Mouse (Mus musculus): ENCODE data around the gene Pafah1b2. TPM values are rescaled to one million over a fixed set of nuclear protein-coding genes. Genes with fewer than 3 reads are reported as not detected.
A peak's percentile ranks its signal among the peaks of the same experiment; 100 is the strongest.

Gene Pafah1b2
- polyA plus RNA-seq, 1 experiment from 2014 or later, result 177 TPM

DNA sequence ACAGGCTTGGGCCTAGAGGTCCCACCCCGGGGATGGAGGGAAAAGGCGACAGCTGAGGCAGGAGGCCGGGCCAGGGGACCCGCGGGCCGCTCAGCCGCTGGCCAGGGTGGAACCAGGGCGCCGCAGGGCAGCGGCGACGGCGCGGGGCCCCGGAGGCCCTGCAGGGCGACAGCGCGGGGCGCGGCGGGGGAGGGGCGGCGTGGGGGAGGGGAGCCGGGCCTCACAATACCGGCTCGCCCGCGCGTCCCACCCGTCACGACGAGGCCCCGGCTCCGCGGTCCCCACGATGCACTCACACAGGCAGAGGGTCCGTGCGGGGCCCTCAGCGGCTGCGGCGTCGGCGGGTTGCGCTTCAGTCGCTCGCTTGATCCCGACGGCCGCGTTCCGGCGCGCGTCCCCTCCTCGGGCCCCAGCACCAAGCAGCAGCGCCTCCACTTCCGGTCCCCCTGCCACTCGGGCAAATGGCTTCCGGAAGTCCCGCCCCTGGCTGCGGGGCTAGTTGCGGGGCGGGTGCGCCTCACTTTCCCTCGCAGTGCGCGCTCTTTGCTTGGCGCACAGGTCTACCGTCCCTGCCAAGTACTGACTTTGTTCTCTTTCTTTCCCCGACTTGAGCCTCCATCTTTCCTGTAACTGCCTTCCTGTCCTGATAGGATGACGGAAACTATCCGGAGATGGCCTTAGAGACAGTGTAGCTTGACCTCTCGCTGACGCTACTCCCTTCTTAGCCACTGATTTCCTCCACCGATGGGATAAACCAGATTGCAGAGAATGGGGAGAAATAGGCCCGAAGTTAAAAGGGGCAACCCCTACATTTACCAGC, 27.9 kb downstream of the Pafah1b2 start:
- Histone ChIP-seq H3K4me2 (replicated peaks; ENCODE audit: low read depth, low read length) (peak overlapping the region; percentile 76), H3K4me1 (ENCODE audit: control insufficient read depth, insufficient read depth, low read length) (peaks cover 21% of the 10 kb centered on the region), H3K9ac (replicated peaks; ENCODE audit: low read depth, low read length) (peak overlapping the region; percentile 92), H3K4me3 (ENCODE audit: low read depth, low read length) (peak overlapping the region; percentile 81), H3K36me3 (ENCODE audit: control insufficient read depth, insufficient read depth, low read length) (no peaks in the 10 kb centered on the region), H3K27me3 (ENCODE audit: control insufficient read depth, insufficient read depth, low read length) (no peaks in the 10 kb centered on the region), H3K9me3 (ENCODE audit: control insufficient read depth, low read depth, low read length) (no peaks in the 10 kb centered on the region), H3K27ac (ENCODE audit: low read length) (peak overlapping the region; percentile 94)
- under 1% methylated on average over 55 of the region's 76 CpGs for WGBS
- ATAC-seq (ENCODE audit: insufficient number of reproducible peaks, insufficient read depth, low FRiP score, low read depth), result peak; percentile 88

DNA sequence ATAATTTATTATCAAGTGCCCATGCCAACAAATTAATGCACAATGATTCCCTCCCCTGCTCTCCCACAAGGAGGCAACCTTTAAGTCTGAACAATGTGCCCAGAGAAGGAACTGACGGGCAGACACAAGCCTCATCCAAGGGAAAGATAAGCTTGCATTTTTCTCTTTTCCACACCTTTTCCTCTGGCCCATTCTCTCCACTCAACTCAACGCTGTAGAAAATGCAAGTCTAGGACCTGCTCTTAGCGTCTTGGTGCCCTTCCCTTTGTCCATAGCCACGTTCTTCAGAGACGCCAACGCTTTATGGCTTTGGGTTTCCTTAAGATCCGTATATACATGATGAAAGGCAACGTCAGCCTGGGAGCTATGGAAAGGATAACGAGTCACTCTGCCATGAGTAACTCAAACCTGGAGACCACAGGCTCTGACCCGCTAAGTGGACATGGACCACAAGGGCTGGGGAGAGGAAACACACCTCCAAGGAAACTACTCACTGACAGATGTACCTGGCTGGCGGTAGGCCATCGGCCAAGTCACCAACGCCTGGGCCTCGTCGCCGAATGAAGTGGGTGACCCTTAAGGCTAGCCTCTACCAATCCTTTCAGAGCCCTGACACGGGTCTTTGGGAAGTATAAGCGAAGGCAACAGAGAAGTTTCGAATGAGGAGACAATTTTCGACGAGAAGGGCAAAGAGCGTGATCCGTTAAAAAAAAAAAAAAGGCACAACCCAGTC, 28.6 kb downstream of the Pafah1b2 start:
- no peaks in the 10 kb centered on the region for H3K9me3 ChIP-seq (ENCODE audit: control insufficient read depth, low read depth, low read length)
- H3K4me3 ChIP-seq (ENCODE audit: low read depth, low read length), result peak overlapping the region; percentile 81
- no peaks in the 10 kb centered on the region for H3K27me3 ChIP-seq (ENCODE audit: control insufficient read depth, insufficient read depth, low read length)
- under 1% methylated on average over 23 of the region's 23 CpGs for WGBS
- peaks cover 21% of the 10 kb centered on the region for H3K4me1 ChIP-seq (ENCODE audit: control insufficient read depth, insufficient read depth, low read length)
- H3K27ac ChIP-seq (ENCODE audit: low read length), result peak overlapping the region; percentile 94
- H3K9ac ChIP-seq (replicated peaks; ENCODE audit: low read depth, low read length), result peak overlapping the region; percentile 92
- ATAC-seq (ENCODE audit: insufficient number of reproducible peaks, insufficient read depth, low FRiP score, low read depth), result no peak
- peak overlapping the region; percentile 76 for H3K4me2 ChIP-seq (replicated peaks; ENCODE audit: low read depth, low read length)
- H3K36me3 ChIP-seq (ENCODE audit: control insufficient read depth, insufficient read depth, low read length), result no peaks in the 10 kb centered on the region; the same call in 1 of the 2 replicates

DNA sequence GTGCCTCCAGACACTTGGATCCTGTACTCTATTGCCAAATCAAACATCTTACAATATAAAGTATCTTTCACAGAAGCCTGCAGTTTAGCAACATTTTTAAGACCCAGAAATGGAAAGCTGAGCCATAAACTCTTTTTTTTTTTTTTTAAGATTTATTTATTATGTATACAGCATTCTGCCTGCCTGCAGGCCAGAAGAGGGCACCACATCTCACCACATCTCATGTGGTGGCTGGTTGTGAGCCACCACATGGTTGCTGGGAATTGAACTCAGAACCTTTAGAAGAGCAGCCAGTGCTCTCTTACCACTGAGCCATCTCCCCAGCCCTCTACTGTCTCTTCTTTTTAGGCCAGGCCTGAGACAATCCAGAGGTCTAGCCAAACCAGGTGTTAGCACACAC, 31.2 kb downstream of the Pafah1b2 start:
- no peak for ATAC-seq (ENCODE audit: insufficient number of reproducible peaks, insufficient read depth, low FRiP score, low read depth)
- H3K9me3 ChIP-seq (ENCODE audit: control insufficient read depth, low read depth, low read length), result no peaks in the 10 kb centered on the region
- H3K4me3 ChIP-seq (ENCODE audit: low read depth, low read length), result no peak overlapping the region
- H3K36me3 ChIP-seq (ENCODE audit: control insufficient read depth, insufficient read depth, low read length), result peaks cover 4% of the 10 kb centered on the region; the same call in 1 of the 2 replicates
- H3K27ac ChIP-seq (ENCODE audit: low read length), result no peak overlapping the region
- no peak overlapping the region for H3K4me2 ChIP-seq (replicated peaks; ENCODE audit: low read depth, low read length)
- H3K27me3 ChIP-seq (ENCODE audit: control insufficient read depth, insufficient read depth, low read length), result no peaks in the 10 kb centered on the region
- H3K4me1 ChIP-seq (ENCODE audit: control insufficient read depth, insufficient read depth, low read length), result peaks cover 21% of the 10 kb centered on the region
- no peak overlapping the region for H3K9ac ChIP-seq (replicated peaks; ENCODE audit: low read depth, low read length)

DNA sequence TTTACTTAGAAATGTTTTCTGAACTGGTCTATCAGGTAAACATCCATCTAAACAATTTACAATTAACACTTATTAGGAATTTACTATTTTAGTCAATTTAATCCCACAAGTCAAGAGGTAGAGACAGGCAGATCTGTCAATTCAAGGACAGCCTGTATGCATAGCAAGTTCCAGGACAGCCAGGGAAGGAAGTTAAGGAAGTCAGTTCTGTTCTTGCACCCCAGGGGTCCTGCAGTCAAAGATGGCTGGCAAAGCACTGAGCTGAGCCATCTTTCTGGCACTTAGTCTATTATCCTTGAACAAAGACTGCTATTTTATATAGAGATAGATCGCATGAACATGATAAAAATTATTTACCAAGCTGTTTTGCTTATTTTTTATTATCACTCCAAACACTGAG, 31.9 kb downstream of the Pafah1b2 start:
- Histone ChIP-seq H3K27ac (ENCODE audit: low read length) (no peak overlapping the region), H3K4me1 (ENCODE audit: control insufficient read depth, insufficient read depth, low read length) (peaks cover 21% of the 10 kb centered on the region), H3K9ac (replicated peaks; ENCODE audit: low read depth, low read length) (no peak overlapping the region), H3K27me3 (ENCODE audit: control insufficient read depth, insufficient read depth, low read length) (no peaks in the 10 kb centered on the region), H3K4me3 (ENCODE audit: low read depth, low read length) (no peak overlapping the region), H3K4me2 (replicated peaks; ENCODE audit: low read depth, low read length) (no peak overlapping the region), H3K36me3 (ENCODE audit: control insufficient read depth, insufficient read depth, low read length) (peaks cover 10% of the 10 kb centered on the region), H3K9me3 (ENCODE audit: control insufficient read depth, low read depth, low read length) (no peaks in the 10 kb centered on the region)
- no peak for ATAC-seq (ENCODE audit: insufficient number of reproducible peaks, insufficient read depth, low FRiP score, low read depth)
- 95% methylated on average over 1 of the region's 1 CpGs for WGBS

DNA sequence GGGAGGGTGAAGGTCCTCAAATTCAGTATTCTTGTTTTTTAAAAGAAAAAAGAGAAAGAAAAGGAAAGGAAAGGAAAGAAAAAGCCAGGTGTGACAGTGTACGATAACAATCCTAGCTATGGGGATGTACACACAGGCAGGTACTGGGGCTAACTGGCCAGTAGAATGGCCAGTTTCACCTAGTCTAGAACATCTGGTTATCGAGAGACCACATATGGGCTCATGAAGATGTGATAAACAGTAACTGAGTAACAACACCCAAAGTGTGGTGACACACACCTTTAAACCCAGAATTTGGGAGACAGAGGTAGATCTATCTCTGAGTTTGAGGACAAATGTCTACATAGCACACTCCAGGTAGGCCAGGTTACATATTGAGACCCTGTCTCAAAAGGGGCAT, 32.7 kb downstream of the Pafah1b2 start:
- Histone ChIP-seq H3K4me1 (ENCODE audit: control insufficient read depth, insufficient read depth, low read length) (peaks cover 21% of the 10 kb centered on the region), H3K4me3 (ENCODE audit: low read depth, low read length) (no peak overlapping the region), H3K9ac (replicated peaks; ENCODE audit: low read depth, low read length) (no peak overlapping the region), H3K27me3 (ENCODE audit: control insufficient read depth, insufficient read depth, low read length) (no peaks in the 10 kb centered on the region), H3K36me3 (ENCODE audit: control insufficient read depth, insufficient read depth, low read length) (peaks cover 17% of the 10 kb centered on the region), H3K9me3 (ENCODE audit: control insufficient read depth, low read depth, low read length) (no peaks in the 10 kb centered on the region), H3K27ac (ENCODE audit: low read length) (no peak overlapping the region), H3K4me2 (replicated peaks; ENCODE audit: low read depth, low read length) (no peak overlapping the region)
- WGBS, result 91% methylated on average over 2 of the region's 2 CpGs
- no peak for ATAC-seq (ENCODE audit: insufficient number of reproducible peaks, insufficient read depth, low FRiP score, low read depth)

DNA sequence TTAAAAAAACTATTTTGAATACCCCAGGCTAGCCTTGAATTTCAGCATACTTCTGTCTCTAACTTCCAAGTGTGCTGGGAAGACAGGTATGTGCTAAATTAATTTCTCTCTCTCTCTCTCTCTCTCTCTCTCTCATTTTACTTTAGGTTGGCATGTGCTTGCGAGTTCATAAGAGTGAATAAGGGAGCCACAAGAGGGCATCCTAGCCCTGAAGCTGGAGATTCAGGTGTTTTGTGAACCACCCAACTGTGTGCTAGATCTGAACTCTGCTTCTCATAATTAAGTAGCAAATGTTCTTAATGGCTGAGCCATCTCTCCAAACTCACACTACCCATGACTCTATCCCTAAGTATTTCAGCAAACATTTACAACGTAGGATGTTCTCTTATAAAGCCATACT, 35.6 kb downstream of the Pafah1b2 start:
- peaks cover 10% of the 10 kb centered on the region; the same call in 1 of the 2 replicates for H3K4me1 ChIP-seq (ENCODE audit: control insufficient read depth, insufficient read depth, low read length)
- no peak for ATAC-seq (ENCODE audit: insufficient number of reproducible peaks, insufficient read depth, low FRiP score, low read depth)
- H3K27me3 ChIP-seq (ENCODE audit: control insufficient read depth, insufficient read depth, low read length), result no peaks in the 10 kb centered on the region
- H3K4me2 ChIP-seq (replicated peaks; ENCODE audit: low read depth, low read length), result no peak overlapping the region
- H3K9me3 ChIP-seq (ENCODE audit: control insufficient read depth, low read depth, low read length), result no peaks in the 10 kb centered on the region
- H3K9ac ChIP-seq (replicated peaks; ENCODE audit: low read depth, low read length), result no peak overlapping the region
- no peak overlapping the region for H3K4me3 ChIP-seq (ENCODE audit: low read depth, low read length)
- H3K27ac ChIP-seq (ENCODE audit: low read length), result no peak overlapping the region
- WGBS, result 89% methylated on average over 2 of the region's 2 CpGs
- H3K36me3 ChIP-seq (ENCODE audit: control insufficient read depth, insufficient read depth, low read length), result peaks cover 43% of the 10 kb centered on the region

DNA sequence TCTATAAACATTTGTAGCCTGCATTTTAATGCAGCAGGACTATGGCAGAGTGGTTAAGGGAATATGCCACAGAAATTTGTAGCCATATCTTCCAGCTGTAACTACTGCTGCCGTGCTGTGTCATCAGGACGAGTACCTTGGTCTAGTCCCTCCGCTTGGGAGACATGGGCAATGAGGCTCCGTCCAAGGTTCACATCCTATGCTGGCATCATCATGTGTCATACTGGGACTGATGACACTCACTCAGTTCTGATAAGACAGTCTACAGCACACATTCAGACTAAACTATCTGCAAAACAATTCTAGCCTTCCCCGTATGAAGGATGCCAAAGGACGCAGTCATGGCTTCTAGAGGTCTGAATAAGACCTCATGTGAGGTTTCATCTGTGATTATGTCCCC, 48.9 kb downstream of the Pafah1b2 start:
- H3K9me3 ChIP-seq (ENCODE audit: control insufficient read depth, low read depth, low read length), result no peaks in the 10 kb centered on the region
- no peak overlapping the region for H3K27ac ChIP-seq (ENCODE audit: low read length)
- no peak for ATAC-seq (ENCODE audit: insufficient number of reproducible peaks, insufficient read depth, low FRiP score, low read depth)
- WGBS, result 92% methylated on average over 6 of the region's 6 CpGs
- no peaks in the 10 kb centered on the region for H3K4me1 ChIP-seq (ENCODE audit: control insufficient read depth, insufficient read depth, low read length)
- no peak overlapping the region for H3K4me3 ChIP-seq (ENCODE audit: low read depth, low read length)
- H3K36me3 ChIP-seq (ENCODE audit: control insufficient read depth, insufficient read depth, low read length), result peaks cover 51% of the 10 kb centered on the region
- no peak overlapping the region for H3K9ac ChIP-seq (replicated peaks; ENCODE audit: low read depth, low read length)
- H3K27me3 ChIP-seq (ENCODE audit: control insufficient read depth, insufficient read depth, low read length), result no peaks in the 10 kb centered on the region
- H3K4me2 ChIP-seq (replicated peaks; ENCODE audit: low read depth, low read length), result no peak overlapping the region

DNA sequence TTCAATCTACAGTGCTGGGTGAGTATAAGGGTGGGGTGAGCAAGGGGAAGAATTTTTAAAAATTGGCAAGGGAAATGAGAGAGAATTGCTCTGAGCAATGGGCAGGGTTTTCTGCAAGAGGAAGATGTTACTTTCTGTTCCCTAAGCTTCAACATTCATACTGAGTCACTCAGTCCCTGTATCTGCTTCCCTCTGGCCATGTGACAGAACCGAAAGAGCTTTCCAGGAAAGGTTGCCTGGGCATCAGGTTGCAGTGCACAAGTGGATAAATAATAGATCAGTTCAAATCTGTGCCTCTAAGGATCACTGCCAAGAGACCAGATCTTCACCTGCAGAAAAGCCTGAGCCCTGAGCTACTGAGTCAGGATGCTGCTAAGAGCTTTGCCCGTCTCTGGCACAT, 50.6 kb downstream of the Pafah1b2 start:
- no peak overlapping the region for H3K4me2 ChIP-seq (replicated peaks; ENCODE audit: low read depth, low read length)
- ATAC-seq (ENCODE audit: insufficient number of reproducible peaks, insufficient read depth, low FRiP score, low read depth), result no peak
- no peak overlapping the region for H3K4me3 ChIP-seq (ENCODE audit: low read depth, low read length)
- 76% methylated on average over 2 of the region's 2 CpGs for WGBS
- H3K36me3 ChIP-seq (ENCODE audit: control insufficient read depth, insufficient read depth, low read length), result peaks cover 36% of the 10 kb centered on the region; the same call in 1 of the 2 replicates
- H3K9me3 ChIP-seq (ENCODE audit: control insufficient read depth, low read depth, low read length), result no peaks in the 10 kb centered on the region
- no peak overlapping the region for H3K9ac ChIP-seq (replicated peaks; ENCODE audit: low read depth, low read length)
- no peaks in the 10 kb centered on the region for H3K4me1 ChIP-seq (ENCODE audit: control insufficient read depth, insufficient read depth, low read length)
- no peak overlapping the region for H3K27ac ChIP-seq (ENCODE audit: low read length)
- H3K27me3 ChIP-seq (ENCODE audit: control insufficient read depth, insufficient read depth, low read length), result no peaks in the 10 kb centered on the region

Data from stomach, embryonic 14.5 days (tissue).